Mouse (Mus musculus) brain, embryonic 14.5 days (tissue): ENCODE measurements around the gene Olfr287. TPM values are rescaled to one million over a fixed set of nuclear protein-coding genes. Genes with fewer than 3 reads are reported as not detected.

ENCODE experiments used
- DNase-seq: peaks from one replicate; pipeline ENCODE4 v3.0.0-alpha.2; 2011; ENCODE audit warnings: low read depth
- CTCF ChIP-seq: fragments of 200-500 bp; IDR thresholded peaks from 2 replicates; pipeline ENCODE4 v1.5.1; 2012; ENCODE audit warnings: inconsistent platforms, mild to moderate bottlenecking, moderate library complexity, borderline replicate concordance; ENCODE audit not compliant: insufficient read depth, insufficient read length; ENCODE audit errors: extremely low read depth
- POLR2A ChIP-seq: fragments of 200-500 bp; IDR thresholded peaks from 2 replicates; pipeline ENCODE4 v1.6.1; 2012; ENCODE audit warnings: mild to moderate bottlenecking, inconsistent platforms, borderline replicate concordance; ENCODE audit not compliant: poor library complexity, insufficient read depth, insufficient read length, severe bottlenecking; ENCODE audit errors: extremely low read depth
- polyA plus RNA-seq: library from polyadenylated mRNA; depleted of rRNA; stranded (reverse); fragments of >200 nt; gene quantifications from 2 replicates; pipeline ENCODE4 v1.2.3, GENCODE M21; 2012; rRNA removed

Gene Olfr287
- not detected in 2 replicates for polyA plus RNA-seq

DNA sequence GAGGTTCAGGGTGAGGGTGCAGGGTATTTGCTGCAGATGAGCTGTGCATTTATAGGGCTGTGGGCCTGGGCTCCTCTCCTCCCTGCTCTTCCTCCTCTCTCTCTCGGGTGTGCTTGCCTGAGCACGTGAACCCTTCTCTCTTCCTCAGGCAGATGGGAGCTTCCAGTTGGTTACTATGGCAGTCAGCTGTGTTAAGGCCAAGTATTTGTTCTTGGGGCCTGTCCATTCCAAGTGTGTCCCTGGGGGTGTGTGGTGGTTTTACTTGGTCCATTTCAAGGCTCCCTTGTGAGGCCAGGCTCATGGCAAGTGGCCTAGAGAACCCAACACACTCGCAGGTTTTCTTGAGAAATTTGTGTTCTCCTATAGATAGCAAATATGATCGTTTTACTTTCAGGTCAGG is at the start of gene Olfr287, which contains the start of gene Gm44579:
Olfr287 (minus strand) TSS at position 180 of the 400 bp plus-strand sequence.
Gm44579 (minus strand) TSS at position 101 of the 400 bp plus-strand sequence.
- DNase-seq: no peak
- TF ChIP-seq POLR2A (no peak), CTCF (no peak)

DNA sequence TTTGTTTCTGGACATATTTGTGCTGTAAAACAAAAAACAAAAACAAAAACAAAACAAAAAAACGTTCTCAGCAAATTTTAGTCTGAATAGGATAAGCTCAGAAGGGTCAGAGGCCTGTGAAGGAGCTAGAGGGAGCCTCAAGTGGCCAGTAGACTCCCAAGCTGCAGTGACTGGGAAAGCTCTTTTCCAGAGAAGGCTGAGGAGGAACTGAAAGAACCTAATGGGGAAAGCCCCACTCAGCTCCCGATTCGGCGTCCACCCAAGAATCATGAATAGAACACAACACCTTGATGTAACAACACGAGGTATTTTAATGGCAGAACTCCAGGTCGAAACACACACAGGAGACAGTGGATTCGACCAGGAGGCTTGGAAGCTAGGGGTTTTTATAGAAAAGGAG is 36.9 kb upstream of the Olfr287 start:
- TF ChIP-seq CTCF: no peak
- TF ChIP-seq POLR2A: no peak
- DNase-seq: no peak

DNA sequence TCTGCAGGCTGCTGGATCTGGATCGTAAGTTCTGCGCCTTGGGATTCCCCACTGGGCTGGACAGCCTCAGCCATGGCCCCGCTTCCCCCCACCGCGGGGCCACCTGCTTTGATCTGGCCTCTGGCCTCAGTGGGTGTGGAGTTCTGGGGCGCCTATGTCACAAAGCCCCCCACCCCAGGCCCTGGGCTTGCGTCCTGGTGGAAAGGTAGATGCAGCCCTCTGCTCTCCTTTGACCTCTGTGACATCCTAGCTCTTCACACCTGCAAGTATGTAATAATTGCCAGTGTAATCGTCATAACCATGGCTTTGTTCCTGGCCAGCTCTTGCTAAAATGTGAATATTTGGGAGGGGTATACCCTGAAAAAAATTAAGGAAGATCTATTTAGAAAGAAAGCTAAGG is 36.3 kb upstream of the Olfr287 start, which contains the start of gene H1fnt:
H1fnt (minus strand) TSS at position 101 of the 400 bp plus-strand sequence.
- DNase-seq: no peak
- no peak for TF ChIP-seq CTCF
- TF ChIP-seq POLR2A: no peak

DNA sequence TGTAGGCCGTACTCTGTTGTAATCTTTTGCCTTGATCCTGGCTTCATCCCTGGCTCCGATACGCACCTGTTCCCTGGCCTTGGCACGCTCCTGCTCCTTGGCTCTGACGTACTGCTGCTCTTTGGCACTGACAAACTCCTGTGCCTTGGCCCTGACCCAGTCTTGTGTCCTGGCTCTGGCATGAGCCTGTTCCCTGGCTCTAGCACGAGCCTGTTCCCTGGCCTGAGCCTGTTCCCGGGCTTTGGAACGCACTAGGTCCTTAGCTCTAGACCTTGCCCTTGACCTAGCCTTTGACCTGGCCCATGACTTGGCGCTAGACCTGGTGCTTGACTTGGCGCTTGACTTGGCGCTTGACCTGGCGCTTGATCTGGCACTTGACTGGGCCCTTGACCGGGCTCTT is 35.4 kb upstream of the Olfr287 start:
- peak; percentile 0 for DNase-seq
- no peak for TF ChIP-seq CTCF
- no peak for TF ChIP-seq POLR2A

DNA sequence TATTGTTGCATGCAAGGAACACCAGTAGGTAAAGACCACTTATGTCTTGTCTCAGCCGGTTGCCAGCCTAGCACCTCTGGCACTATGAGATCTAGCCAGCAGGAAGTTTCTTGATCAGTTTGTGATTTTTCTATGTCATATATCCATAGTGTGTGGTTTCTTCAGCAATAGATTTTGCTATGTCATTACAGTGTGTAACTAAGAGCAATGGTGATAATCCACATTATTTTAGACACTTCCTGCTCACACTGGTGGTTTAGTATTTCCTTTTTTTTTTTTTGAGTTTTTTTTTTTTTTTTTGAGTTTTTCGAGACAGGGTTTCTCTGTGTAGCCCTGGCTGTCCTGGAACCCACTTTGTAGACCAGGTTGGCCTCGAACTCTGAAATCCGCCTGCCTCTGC is 14.6 kb upstream of the Olfr287 start:
- TF ChIP-seq POLR2A (no peak), CTCF (no peak)

DNA sequence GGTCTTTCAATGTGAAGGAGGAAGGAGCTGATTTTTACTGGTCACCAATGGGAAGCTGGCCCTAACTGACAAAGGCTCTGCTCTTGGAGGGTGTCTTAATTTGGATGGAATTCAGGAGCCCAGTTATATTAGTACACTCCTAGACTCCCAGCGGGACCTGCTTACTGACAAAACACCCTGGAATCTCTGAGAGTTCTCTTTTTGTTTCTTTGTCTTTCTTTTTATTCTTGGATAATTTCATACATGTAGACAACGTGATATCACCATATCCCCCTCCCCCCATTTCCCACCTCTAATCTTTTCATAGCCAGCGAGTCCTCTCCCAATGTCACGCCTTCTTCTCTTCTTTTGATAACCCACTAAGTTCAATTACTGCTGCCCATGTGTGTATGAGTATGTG is 13.5 kb upstream of the Olfr287 start, which contains the start of gene Olfr286:
Olfr286 (minus strand) TSS at position 101 of the 400 bp plus-strand sequence.
- no peak for TF ChIP-seq POLR2A
- no peak for TF ChIP-seq CTCF
- DNase-seq: no peak

More for the DNA sequence above, 14.6 kb upstream of the Olfr287 start:
- no peak for DNase-seq

DNA sequence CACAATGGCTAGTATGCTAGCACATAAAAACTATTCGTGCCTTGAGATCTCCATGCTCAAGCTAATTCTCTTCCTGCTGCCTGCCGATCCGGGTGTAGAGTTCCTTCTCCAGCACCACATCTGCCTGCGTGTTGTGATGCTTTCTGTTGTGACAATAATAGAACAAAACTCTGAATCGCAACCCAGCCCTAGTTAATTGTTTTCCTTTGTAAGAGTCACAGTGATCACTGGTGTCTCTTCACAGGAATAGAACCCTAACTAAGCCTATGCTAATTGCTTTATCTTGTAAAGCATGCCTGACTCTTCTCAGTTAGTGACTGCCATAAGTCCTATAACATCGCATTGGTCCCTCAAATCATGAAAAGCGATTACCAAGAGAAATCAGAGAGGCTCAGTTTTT is 5.2 kb upstream of the Olfr287 start:
- no peak for DNase-seq
- TF ChIP-seq CTCF: no peak
- TF ChIP-seq POLR2A: no peak

DNA sequence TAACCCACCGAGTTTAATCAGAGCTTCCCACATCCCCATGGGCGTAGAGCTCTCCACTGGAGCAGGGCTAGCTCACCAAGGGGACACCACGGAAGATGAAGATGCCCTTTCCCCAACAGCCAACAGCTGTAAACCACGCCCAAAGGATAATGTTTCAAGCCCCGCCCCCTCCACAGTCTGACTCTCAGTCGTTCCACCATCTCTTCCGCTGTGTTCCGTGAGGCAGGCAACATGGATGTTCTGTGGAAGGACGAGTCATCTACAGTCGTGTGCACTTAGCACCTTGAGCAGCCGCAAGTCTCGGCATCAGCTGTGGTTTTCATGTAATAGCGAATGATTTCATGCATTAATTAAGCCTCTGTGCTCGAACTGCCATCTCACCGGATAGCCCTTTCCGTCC is 4.8 kb upstream of the Olfr287 start:
- no peak for TF ChIP-seq POLR2A
- TF ChIP-seq CTCF: no peak
- DNase-seq: peak; percentile 2

DNA sequence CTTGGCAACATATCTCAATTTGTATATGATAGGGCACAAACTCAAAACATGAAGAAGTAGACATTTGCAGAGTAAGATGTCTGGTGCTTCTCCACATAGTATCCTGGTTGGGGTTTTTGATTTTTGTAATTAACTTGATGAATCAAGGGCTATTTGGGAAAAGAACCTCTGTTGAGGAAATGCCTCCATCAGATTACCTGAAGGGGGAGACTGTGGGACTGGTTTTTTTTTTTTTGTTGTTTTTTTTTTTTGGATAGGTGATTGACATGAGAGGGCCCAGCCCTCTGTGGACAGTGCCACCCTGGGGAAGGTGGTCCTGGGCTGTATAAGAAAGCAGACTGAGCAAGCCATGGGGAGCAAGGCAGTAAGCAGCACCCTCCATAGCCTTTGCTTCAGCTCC is 1.5 kb upstream of the Olfr287 start:
- TF ChIP-seq CTCF: no peak
- no peak for TF ChIP-seq POLR2A

DNA sequence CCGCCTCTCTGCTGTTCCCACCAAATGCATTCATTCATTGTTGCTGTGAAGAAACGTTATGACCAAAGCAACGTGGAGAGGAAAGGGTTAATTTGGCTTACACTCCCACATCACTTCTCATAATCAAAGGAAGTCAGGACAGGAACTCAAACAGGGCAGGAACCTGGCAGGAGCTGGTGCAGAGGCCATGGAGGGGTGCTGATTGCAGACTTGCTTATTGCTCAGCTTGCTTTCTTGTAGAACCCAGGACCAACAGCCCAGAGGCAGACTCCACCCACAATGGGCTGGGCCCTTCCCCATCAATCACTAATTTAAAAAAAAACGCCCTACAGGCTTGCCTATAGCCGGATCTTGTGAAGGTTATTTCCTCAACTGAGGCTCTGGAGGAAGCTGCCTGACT is 6.7 kb downstream of the Olfr287 start:
- TF ChIP-seq POLR2A (no peak), CTCF (no peak)

More for the DNA sequence above, 1.5 kb upstream of the Olfr287 start:
- DNase-seq: no peak

DNA sequence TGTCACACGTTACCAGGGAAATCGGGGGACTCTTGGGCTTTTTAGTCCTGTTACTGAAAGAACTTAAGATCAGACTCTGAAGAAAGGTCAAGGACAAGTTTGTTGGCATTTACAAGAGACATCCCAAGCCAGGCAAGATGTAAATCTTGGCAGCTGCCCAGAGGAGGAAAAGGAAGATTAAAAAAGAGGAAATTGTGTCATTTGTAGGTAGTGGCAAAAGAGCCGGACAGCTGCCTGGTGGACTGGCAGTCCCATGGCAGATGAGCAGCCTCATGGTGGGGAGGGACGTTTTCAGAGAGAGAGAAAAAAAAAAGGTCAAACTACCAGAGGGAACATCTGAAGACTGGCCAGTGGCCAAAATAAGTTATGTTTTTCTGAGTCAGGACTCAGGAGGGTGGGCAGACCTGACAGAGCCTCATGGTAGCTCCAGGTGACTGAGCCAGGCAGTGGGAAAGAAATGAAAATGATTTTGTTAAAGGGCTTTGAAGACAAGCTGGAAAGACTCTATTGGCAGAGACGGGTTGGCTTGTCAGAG is 7.5 kb downstream of the Olfr287 start:
- no peak for TF ChIP-seq POLR2A
- TF ChIP-seq CTCF: no peak
- no peak for DNase-seq

More for the DNA sequence above, 6.7 kb downstream of the Olfr287 start:
- DNase-seq: no peak

DNA sequence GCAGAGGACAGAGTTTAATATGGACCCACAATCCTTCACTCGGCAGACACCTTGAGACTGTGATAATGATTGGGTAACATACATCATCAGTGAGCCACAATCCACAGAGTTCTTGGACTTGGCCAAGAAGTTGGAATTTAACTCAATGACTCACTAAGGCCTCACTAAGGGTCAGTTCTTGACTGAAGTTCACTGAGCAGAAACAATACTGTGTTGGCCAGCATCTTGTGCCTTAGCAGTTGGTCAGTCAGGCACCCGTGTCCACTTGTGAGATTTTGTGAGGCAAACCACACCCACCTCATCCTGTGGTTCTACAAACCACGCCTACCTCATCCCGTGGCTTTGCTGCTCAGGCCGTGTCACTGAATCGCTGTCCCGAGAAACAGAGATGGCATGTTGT is 11.2 kb downstream of the Olfr287 start:
- no peak for DNase-seq
- no peak for TF ChIP-seq CTCF
- no peak for TF ChIP-seq POLR2A
